Mouse (Mus musculus): Measurements from ENCODE around the gene Ak2. TPM values are rescaled to one million over a fixed set of nuclear protein-coding genes. Genes with fewer than 3 reads are reported as not detected.
A peak's percentile ranks its signal among the peaks of the same experiment; 100 is the strongest.

Ak2 gene
- polyA plus RNA-seq, 1 experiment from 2014 or later: 552 TPM

DNA sequence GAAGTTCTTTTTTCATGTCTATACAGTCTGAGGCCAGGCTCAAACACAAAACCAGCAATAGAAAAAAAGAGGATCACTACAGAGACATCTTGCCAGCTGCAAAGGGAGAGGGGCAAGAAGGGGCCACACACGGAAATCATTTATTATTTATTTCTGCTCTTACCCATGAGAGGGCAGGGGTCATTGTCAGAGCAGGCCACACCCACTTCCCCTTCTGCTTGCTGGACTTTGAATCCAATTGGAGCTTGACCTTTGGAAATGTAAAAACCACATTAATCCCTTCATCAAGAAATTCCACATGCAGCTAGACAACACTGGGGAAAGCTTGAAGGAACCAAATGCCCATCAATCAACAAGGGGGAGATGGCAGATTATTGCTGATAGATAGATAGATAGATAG, 13.1 kb upstream of the Ak2 start:
- WGBS: 10% methylated on average over 1 of the region's 1 CpGs
- Histone ChIP-seq H3K4me3 (ENCODE audit: low read depth, low read length) (no peak overlapping the region), H3K9ac (ENCODE audit: low read depth, low read length) (no peak overlapping the region), H3K9me3 (ENCODE audit: control insufficient read depth) (no peaks in the 10 kb centered on the region), H3K4me1 (replicated peaks; ENCODE audit: control insufficient read depth, insufficient read depth, low read length) (0 out of 2 replicates have a peak, but pooled peaks cover 3% of the 10 kb centered on the region), H3K36me3 (ENCODE audit: control insufficient read depth, insufficient read depth) (no peaks in the 10 kb centered on the region), H3K27ac (ENCODE audit: low read depth, low read length) (peak overlapping the region; percentile 46; the same call in 1 of the 2 replicates), H3K4me2 (replicated peaks; ENCODE audit: low read depth) (no peak overlapping the region), H3K27me3 (replicated peaks; ENCODE audit: control insufficient read depth, insufficient read depth, low read length) (no peaks in the 10 kb centered on the region)
- ATAC-seq: peak; percentile 58
- no peak for TF ChIP-seq CTCF (IDR thresholded peaks at IDR 0.05; ENCODE audit: low read depth)

DNA sequence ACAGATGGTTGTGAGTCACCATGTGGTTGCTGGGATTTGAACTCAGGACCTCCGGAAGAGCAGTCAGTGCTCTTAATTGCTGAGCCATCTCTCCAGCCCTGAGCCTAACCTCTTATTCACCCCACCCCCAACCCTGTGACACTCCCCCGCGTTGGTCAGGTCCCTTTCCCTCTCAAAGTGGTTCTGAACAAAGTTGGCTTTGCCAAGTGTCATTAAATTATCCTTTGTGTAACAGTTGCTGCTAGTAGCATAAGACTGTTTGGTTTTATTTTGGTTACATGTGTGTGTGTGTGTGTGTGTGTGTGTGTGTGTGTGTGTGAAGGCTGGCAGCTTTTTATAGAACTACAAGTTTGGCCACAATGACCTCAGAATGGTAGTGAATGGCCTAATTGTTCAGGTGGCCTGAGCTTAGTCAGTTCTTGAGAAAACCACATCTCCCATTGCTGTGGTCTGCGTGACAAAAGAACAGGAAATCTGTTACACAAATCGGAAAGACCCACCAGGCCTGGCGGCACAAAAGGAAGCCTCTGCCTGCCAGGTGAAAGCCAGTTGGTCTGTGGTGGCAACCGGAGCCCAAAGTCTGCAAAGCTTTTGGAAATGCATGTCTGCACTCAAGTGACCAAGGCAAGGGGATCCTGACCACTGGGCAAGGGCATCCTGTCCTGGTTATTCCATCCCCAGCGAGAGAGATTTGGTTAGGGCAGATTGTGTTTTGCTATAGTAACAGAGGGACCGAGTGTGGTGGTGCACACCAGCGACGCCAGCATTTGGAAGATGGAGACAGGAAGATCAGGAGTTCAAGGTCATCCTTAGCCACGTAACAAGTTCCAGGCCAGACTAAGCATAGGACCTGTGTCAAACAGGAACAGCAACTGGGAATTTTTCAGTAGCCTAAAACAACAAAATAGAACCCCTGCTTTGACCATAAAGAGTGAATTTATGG, 10.6 kb upstream of the Ak2 start:
- no peak overlapping the region for H3K9ac ChIP-seq (ENCODE audit: low read depth, low read length)
- 0 out of 2 replicates have a peak, but pooled peaks cover 3% of the 10 kb centered on the region for H3K4me1 ChIP-seq (replicated peaks; ENCODE audit: control insufficient read depth, insufficient read depth, low read length)
- 75% methylated on average over 12 of the region's 12 CpGs for WGBS
- no peak for ATAC-seq
- no peak overlapping the region for H3K4me3 ChIP-seq (ENCODE audit: low read depth, low read length)
- no peak overlapping the region for H3K4me2 ChIP-seq (replicated peaks; ENCODE audit: low read depth)
- no peaks in the 10 kb centered on the region for H3K9me3 ChIP-seq (ENCODE audit: control insufficient read depth)
- H3K27ac ChIP-seq (ENCODE audit: low read depth, low read length): no peak overlapping the region
- no peak for TF ChIP-seq CTCF (IDR thresholded peaks at IDR 0.05; ENCODE audit: low read depth)
- no peaks in the 10 kb centered on the region for H3K36me3 ChIP-seq (ENCODE audit: control insufficient read depth, insufficient read depth)
- H3K27me3 ChIP-seq (replicated peaks; ENCODE audit: control insufficient read depth, insufficient read depth, low read length): no peaks in the 10 kb centered on the region

DNA sequence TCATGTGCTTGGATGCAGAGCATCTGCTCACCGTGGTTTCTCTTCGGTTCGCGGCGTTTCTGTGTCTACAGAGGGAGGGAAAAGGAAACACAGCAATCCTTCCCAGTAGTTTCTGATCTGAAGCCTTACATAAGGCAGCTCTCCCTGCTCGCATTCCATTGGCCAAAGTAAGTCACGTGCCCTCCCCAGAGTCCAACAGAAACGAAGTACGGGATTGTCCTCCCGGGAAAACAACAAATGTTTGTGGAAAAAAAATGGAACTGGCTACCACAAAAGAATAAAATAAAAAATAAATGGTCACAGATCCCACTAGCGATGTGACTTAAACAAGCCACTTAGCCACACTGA, 10.0 kb upstream of the Ak2 start:
- ATAC-seq: no peak
- H3K9me3 ChIP-seq (ENCODE audit: control insufficient read depth): no peaks in the 10 kb centered on the region
- H3K27ac ChIP-seq (ENCODE audit: low read depth, low read length): no peak overlapping the region
- H3K4me2 ChIP-seq (replicated peaks; ENCODE audit: low read depth): no peak overlapping the region
- no peak overlapping the region for H3K4me3 ChIP-seq (ENCODE audit: low read depth, low read length)
- 77% methylated on average over 11 of the region's 11 CpGs for WGBS
- H3K4me1 ChIP-seq (replicated peaks; ENCODE audit: control insufficient read depth, insufficient read depth, low read length): 0 out of 2 replicates have a peak, but pooled peaks cover 3% of the 10 kb centered on the region
- H3K36me3 ChIP-seq (ENCODE audit: control insufficient read depth, insufficient read depth): no peaks in the 10 kb centered on the region
- H3K27me3 ChIP-seq (replicated peaks; ENCODE audit: control insufficient read depth, insufficient read depth, low read length): no peaks in the 10 kb centered on the region
- no peak for TF ChIP-seq CTCF (IDR thresholded peaks at IDR 0.05; ENCODE audit: low read depth)
- H3K9ac ChIP-seq (ENCODE audit: low read depth, low read length): no peak overlapping the region

DNA sequence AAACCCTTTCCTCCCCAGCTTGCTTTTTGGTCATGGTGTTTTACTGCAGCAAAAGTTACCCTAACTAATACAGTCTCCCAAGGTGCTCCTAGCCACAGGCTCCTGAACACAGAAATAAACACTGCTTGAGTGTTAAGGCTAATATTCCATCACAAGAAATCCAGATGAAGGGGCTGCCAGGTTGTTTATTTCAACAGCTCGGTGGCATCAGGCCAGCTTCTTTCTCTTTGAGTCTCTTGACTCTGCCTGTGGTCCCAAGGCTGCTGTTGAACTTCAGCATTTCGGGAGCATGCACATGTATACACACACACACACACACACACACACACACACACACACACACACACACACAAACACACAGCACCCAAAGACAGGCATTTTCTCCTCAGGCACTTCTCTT, 8.6 kb upstream of the Ak2 start:
- WGBS: 67% methylated on average over 2 of the region's 2 CpGs
- H3K27ac ChIP-seq (ENCODE audit: low read depth, low read length): peak overlapping the region; percentile 73

DNA sequence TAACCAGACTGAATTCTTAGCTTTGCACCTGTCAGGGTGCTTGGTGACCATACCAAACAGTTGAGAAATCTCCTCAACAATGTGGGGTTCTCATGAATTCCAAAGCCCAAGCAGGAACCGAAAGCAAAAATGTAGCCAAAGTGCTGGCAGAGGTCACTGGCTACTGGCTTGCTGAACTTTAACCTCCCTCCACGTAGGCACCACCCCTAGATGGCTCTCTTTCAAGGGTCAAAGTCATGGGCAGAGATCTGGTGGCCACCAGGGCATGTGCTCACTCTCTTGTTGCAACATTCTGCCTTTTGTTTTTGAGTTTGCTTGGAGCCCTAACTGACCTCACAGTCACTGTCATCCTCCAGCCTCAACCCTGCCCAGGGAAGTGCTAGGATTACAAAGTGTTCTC, 8.1 kb upstream of the Ak2 start:
- peak overlapping the region; percentile 73 for H3K27ac ChIP-seq (ENCODE audit: low read depth, low read length)
- H3K4me3 ChIP-seq (ENCODE audit: low read depth, low read length): no peak overlapping the region
- no peaks in the 10 kb centered on the region for H3K27me3 ChIP-seq (replicated peaks; ENCODE audit: control insufficient read depth, insufficient read depth, low read length)
- H3K4me1 ChIP-seq (replicated peaks; ENCODE audit: control insufficient read depth, insufficient read depth, low read length): 0 out of 2 replicates have a peak, but pooled peaks cover 3% of the 10 kb centered on the region
- H3K4me2 ChIP-seq (replicated peaks; ENCODE audit: low read depth): no peak overlapping the region
- ATAC-seq: peak; percentile 63
- no peak overlapping the region for H3K9ac ChIP-seq (ENCODE audit: low read depth, low read length)
- WGBS: 31% methylated on average over 2 of the region's 2 CpGs
- no peaks in the 10 kb centered on the region for H3K9me3 ChIP-seq (ENCODE audit: control insufficient read depth)
- peak; percentile 34 for TF ChIP-seq CTCF (IDR thresholded peaks at IDR 0.05; ENCODE audit: low read depth)
- H3K36me3 ChIP-seq (ENCODE audit: control insufficient read depth, insufficient read depth): no peaks in the 10 kb centered on the region

More for the DNA sequence above, 8.6 kb upstream of the Ak2 start:
- Histone ChIP-seq H3K9ac (ENCODE audit: low read depth, low read length) (no peak overlapping the region), H3K27me3 (replicated peaks; ENCODE audit: control insufficient read depth, insufficient read depth, low read length) (no peaks in the 10 kb centered on the region), H3K4me3 (ENCODE audit: low read depth, low read length) (no peak overlapping the region), H3K36me3 (ENCODE audit: control insufficient read depth, insufficient read depth) (no peaks in the 10 kb centered on the region), H3K4me1 (replicated peaks; ENCODE audit: control insufficient read depth, insufficient read depth, low read length) (0 out of 2 replicates have a peak, but pooled peaks cover 3% of the 10 kb centered on the region), H3K9me3 (ENCODE audit: control insufficient read depth) (no peaks in the 10 kb centered on the region), H3K4me2 (replicated peaks; ENCODE audit: low read depth) (no peak overlapping the region)
- no peak for ATAC-seq
- TF ChIP-seq CTCF (IDR thresholded peaks at IDR 0.05; ENCODE audit: low read depth): no peak

DNA sequence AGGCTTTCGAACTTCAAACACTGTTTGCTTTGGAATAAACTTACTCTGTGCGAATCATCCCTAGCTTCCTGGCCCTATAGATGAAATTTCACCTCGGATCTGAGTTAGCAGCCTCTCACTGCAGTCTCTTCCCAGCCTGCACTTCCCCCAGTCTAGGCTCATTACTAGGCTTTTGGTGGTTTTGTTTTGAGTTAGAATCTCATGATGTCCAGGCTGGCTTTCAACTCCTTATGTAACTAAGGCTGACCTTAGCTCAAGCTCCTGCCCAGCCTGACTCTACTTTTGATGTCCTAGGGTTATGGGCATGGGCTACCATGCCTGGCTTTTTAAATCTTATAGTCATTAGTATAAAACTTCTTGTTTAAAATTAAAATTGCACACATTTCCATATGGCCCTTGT, 7.2 kb upstream of the Ak2 start:
- no peaks in the 10 kb centered on the region for H3K4me1 ChIP-seq (replicated peaks; ENCODE audit: control insufficient read depth, insufficient read depth, low read length)
- H3K27ac ChIP-seq (ENCODE audit: low read depth, low read length): peak overlapping the region; percentile 73
- H3K9ac ChIP-seq (ENCODE audit: low read depth, low read length): no peak overlapping the region
- H3K36me3 ChIP-seq (ENCODE audit: control insufficient read depth, insufficient read depth): no peaks in the 10 kb centered on the region
- no peak for ATAC-seq
- no peak overlapping the region for H3K4me2 ChIP-seq (replicated peaks; ENCODE audit: low read depth)
- H3K27me3 ChIP-seq (replicated peaks; ENCODE audit: control insufficient read depth, insufficient read depth, low read length): no peaks in the 10 kb centered on the region
- no peak overlapping the region for H3K4me3 ChIP-seq (ENCODE audit: low read depth, low read length)
- no peaks in the 10 kb centered on the region for H3K9me3 ChIP-seq (ENCODE audit: control insufficient read depth)
- 49% methylated on average over 3 of the region's 3 CpGs for WGBS
- TF ChIP-seq CTCF (IDR thresholded peaks at IDR 0.05; ENCODE audit: low read depth): no peak
